Mouse (Mus musculus): ENCODE results near the gene St3gal6.

Gene St3gal6

GRCm38 (mm10) chr16:58520457-58520856 is 3.6 kb downstream of the St3gal6 start:
- no peak for DNase-seq

- peak; percentile 60 to 70 for DNase-seq
These were observed 4.4 kb downstream of the St3gal6 start for GRCm38 (mm10) chr16:58519650-58520073.

GRCm38 (mm10) chr16:58516960-58517798 is 6.9 kb downstream of the St3gal6 start:
- no peak for DNase-seq

- no peak for DNase-seq
These were observed 7.9 kb downstream of the St3gal6 start for GRCm38 (mm10) chr16:58516161-58516560.

GRCm38 (mm10) chr16:58514565-58514964 is 9.5 kb downstream of the St3gal6 start:
- peak; percentile 39 to 57 for DNase-seq

- DNase-seq, result peak; percentile 35 to 44
These were observed 10.3 kb downstream of the St3gal6 start for GRCm38 (mm10) chr16:58513755-58514154.

- DNase-seq, result peak; percentile 56 to 61
These were observed 11.2 kb downstream of the St3gal6 start for GRCm38 (mm10) chr16:58512887-58513286.

- DNase-seq, result peak; percentile 36 to 53
These were observed 11.8 kb downstream of the St3gal6 start for GRCm38 (mm10) chr16:58512181-58512761.

GRCm38 (mm10) chr16:58504945-58505344 is 19.1 kb downstream of the St3gal6 start:
- no peak for DNase-seq

- DNase-seq, result no peak
These were observed 21.5 kb downstream of the St3gal6 start for GRCm38 (mm10) chr16:58502566-58502965.

- DNase-seq, result no peak
These were observed 22.2 kb downstream of the St3gal6 start for GRCm38 (mm10) chr16:58501760-58502301.

- no peak for DNase-seq
These were observed 24.4 kb downstream of the St3gal6 start for GRCm38 (mm10) chr16:58499650-58500049.

- no peak for DNase-seq
These were observed 24.9 kb downstream of the St3gal6 start for GRCm38 (mm10) chr16:58499172-58499584.

- DNase-seq, result no peak
These were observed 25.9 kb downstream of the St3gal6 start for GRCm38 (mm10) chr16:58497886-58498713.

GRCm38 (mm10) chr16:58496791-58497190 is 27.3 kb downstream of the St3gal6 start:
- DNase-seq, result no peak

GRCm38 (mm10) chr16:58487861-58488260 is 36.2 kb downstream of the St3gal6 start:
- DNase-seq, result no peak

- peak; percentile 34 to 47 for DNase-seq
These were observed 41.7 kb downstream of the St3gal6 start for GRCm38 (mm10) chr16:58482296-58482695.

GRCm38 (mm10) chr16:58481906-58482270 is 42.2 kb downstream of the St3gal6 start:
- no peak for DNase-seq

GRCm38 (mm10) chr16:58481219-58481905 is 42.7 kb downstream of the St3gal6 start:
- peak; percentile 65 to 87 for DNase-seq

- no peak for DNase-seq
These were observed 44.1 kb downstream of the St3gal6 start for GRCm38 (mm10) chr16:58479898-58480448.

- peak; percentile 45 to 59 for DNase-seq
These were observed 47.7 kb downstream of the St3gal6 start for GRCm38 (mm10) chr16:58476363-58476762.

- peak in 1 of 2 experiments; percentile 49 for DNase-seq
These were observed 48.4 kb downstream of the St3gal6 start for GRCm38 (mm10) chr16:58475544-58476154.
